Mouse (Mus musculus) heart, postnatal 0 days (tissue): ENCODE measurements at regions not wholly inside any gene's neighbourhood (a gene's known extent, or its start where the extent isn't known, plus 50 kb on each side); places are given as distances from the start of the nearest gene placed in this dataset.

ENCODE experiments used
- CTCF ChIP-seq: IDR thresholded peaks from 2 replicates; pipeline ENCODE4 v1.5.1; 2016; ENCODE audit warnings: antibody characterized with exemption, control low read depth, low read depth
- EP300 ChIP-seq: IDR thresholded peaks from 2 replicates; pipeline ENCODE4 v1.6.1; 2016; ENCODE audit warnings: antibody characterized with exemption, low read depth

- TF ChIP-seq CTCF, result no peak
- no peak for TF ChIP-seq EP300
These were observed 94.6 kb upstream of the 4930535I16Rik start for GRCm38 (mm10) chr4:124012406-124012805.
